Mouse (Mus musculus) embryonic fibroblast, embryonic 13.5 days (primary cell): ENCODE results near the gene Uso1. TPM values are rescaled to one million over a fixed set of nuclear protein-coding genes. Genes with fewer than 3 reads are reported as not detected.

Experiments
- H3K27ac ChIP-seq: 2 replicates; pipeline ENCODE4 v1.5.1; 2012; ENCODE audit warnings: low read length, control low read depth, inconsistent platforms; ENCODE audit not compliant: insufficient read depth
- H3K4me1 ChIP-seq: 2 replicates; pipeline ENCODE4 v1.6.1; 2011; ENCODE audit warnings: low read length; ENCODE audit not compliant: control insufficient read depth, insufficient read depth
- H3K4me3 ChIP-seq: 2 replicates; pipeline ENCODE4 v1.5.1; 2011; ENCODE audit warnings: mild to moderate bottlenecking, control low read depth, low read length; ENCODE audit not compliant: insufficient read depth
- CTCF ChIP-seq: IDR thresholded peaks from 2 replicates; pipeline ENCODE4 v1.5.1; 2011; ENCODE audit warnings: mild to moderate bottlenecking, control low read depth, low read length, moderate library complexity, borderline replicate concordance; ENCODE audit not compliant: insufficient read depth
- POLR2A ChIP-seq: IDR thresholded peaks from 2 replicates; pipeline ENCODE4 v1.6.1; 2011; ENCODE audit warnings: low read depth, mild to moderate bottlenecking, control low read depth, low read length, moderate library complexity
- polyA plus RNA-seq: library from polyadenylated mRNA; stranded (reverse); fragments of >200 nt; gene quantifications from 2 replicates; pipeline ENCODE4 v1.2.4, GENCODE M21; 2011; ENCODE audit warnings: low read depth; ENCODE audit not compliant: missing spikeins, insufficient read length

Uso1 gene
- polyA plus RNA-seq, 1 experiment: 101 TPM

- no peak overlapping the region for H3K4me3 ChIP-seq
- TF ChIP-seq POLR2A (no peak), CTCF (no peak)
- no peaks in the 10 kb centered on the region for H3K4me1 ChIP-seq
- H3K27ac ChIP-seq: no peak overlapping the region
Observed at GRCm38 (mm10) chr5:92231836-92232235, 94.1 kb downstream of the Uso1 start.

DNA sequence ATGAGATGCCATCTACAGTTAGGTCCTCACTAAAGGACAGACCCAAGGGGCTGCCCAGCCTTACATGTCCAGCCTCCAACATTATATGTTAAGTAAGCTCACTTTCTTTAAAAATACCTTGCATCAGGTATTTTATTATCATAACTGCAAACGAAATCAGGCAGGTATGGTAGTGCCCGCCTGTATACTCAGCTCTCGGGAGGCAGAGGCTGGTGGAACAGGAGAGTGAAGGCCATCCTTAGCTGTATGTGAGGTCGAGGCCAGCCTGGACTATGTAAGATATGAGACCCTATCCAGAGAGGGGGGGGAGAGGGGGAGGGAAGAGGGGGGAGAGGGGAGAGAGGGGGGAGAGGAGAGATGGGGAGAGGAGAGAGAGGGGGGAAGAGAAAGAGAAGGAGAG, 95.6 kb downstream of the Uso1 start:
- Histone ChIP-seq H3K4me1 (no peaks in the 10 kb centered on the region), H3K27ac (no peak overlapping the region), H3K4me3 (no peak overlapping the region)
- no peak for TF ChIP-seq CTCF
- no peak for TF ChIP-seq POLR2A

GRCm38 (mm10) chr5:92234939-92235557, 97.3 kb downstream of the Uso1 start:
- H3K4me3 ChIP-seq: no peak overlapping the region
- H3K4me1 ChIP-seq: no peaks in the 10 kb centered on the region
- TF ChIP-seq CTCF (no peak), POLR2A (no peak)
- H3K27ac ChIP-seq: no peak overlapping the region

GRCm38 (mm10) chr5:92239333-92240232, 101.8 kb downstream of the Uso1 start:
- no peak overlapping the region for H3K27ac ChIP-seq
- TF ChIP-seq POLR2A (no peak), CTCF (no peak)
- H3K4me3 ChIP-seq: no peak overlapping the region
- H3K4me1 ChIP-seq: no peaks in the 10 kb centered on the region

GRCm38 (mm10) chr5:92240769-92241168, 103.0 kb downstream of the Uso1 start:
- no peaks in the 10 kb centered on the region for H3K4me1 ChIP-seq
- TF ChIP-seq POLR2A (no peak), CTCF (no peak)
- H3K27ac ChIP-seq: no peak overlapping the region
- H3K4me3 ChIP-seq: no peak overlapping the region

DNA sequence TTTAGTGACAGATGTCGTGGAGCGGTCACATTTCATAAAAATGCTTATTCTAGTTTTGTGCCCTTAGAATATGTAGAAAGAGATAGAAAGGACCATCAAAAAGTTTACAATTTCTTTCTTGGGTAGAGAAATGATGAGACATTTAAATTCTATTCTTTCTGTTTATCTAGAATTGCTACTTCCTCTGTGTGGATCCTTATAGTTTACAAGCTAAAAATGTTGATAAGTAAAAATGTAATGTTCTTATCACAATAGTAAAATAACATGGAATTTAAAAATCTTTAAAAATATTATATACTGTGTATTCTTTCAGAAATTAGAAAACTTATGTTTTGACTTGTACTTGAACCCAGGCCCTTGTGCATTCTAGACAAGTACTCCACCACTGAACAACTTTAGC, 107.2 kb downstream of the Uso1 start:
- H3K4me3 ChIP-seq: no peak overlapping the region
- H3K4me1 ChIP-seq: no peaks in the 10 kb centered on the region
- no peak overlapping the region for H3K27ac ChIP-seq
- TF ChIP-seq POLR2A: no peak
- TF ChIP-seq CTCF: no peak

- TF ChIP-seq POLR2A (no peak), CTCF (no peak)
- no peaks in the 10 kb centered on the region for H3K4me1 ChIP-seq
- no peak overlapping the region for H3K4me3 ChIP-seq
- H3K27ac ChIP-seq: no peak overlapping the region
Observed at GRCm38 (mm10) chr5:92245483-92245882, 107.7 kb downstream of the Uso1 start.

DNA sequence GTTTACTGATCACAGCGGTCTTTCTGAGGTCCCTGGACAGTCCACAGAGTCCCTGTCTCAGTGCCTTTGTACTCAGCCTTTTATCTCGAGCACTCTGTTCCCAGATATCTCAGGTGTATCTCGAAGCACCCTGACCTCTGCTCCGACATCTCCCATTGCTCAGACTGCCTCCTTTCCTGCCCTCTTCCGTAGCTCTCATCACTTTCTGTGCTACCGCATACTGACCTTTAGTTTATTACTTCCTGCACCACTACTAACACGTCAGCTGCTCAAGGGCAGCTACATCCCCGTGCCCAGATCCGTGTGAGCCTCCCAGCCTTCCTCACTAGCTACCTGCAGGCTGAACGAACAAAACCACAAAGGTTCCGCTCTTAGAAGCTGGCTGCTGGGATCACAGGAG, 110.9 kb downstream of the Uso1 start:
- Histone ChIP-seq H3K4me3 (no peak overlapping the region), H3K27ac (no peak overlapping the region), H3K4me1 (no peaks in the 10 kb centered on the region)
- no peak for TF ChIP-seq POLR2A
- no peak for TF ChIP-seq CTCF

GRCm38 (mm10) chr5:92252031-92252430, 114.3 kb downstream of the Uso1 start:
- TF ChIP-seq CTCF (no peak), POLR2A (no peak)
- no peak overlapping the region for H3K27ac ChIP-seq
- H3K4me1 ChIP-seq: no peaks in the 10 kb centered on the region
- H3K4me3 ChIP-seq: no peak overlapping the region

Other genes starting within 250 kb of the Uso1 start
- 50.8 and 66.2 TPM in 2 replicates for gene Rchy1, start 174.9 kb upstream of the Uso1 start, polyA plus RNA-seq
- gene Odaph, start 150.5 kb upstream of the Uso1 start, polyA plus RNA-seq: 0.93 and 2.4 TPM in 2 replicates
- gene Cdkl2, start 94.1 kb upstream of the Uso1 start, polyA plus RNA-seq: 3.2 and 4.7 TPM in 2 replicates
- 104 and 116 TPM in 2 replicates for gene G3bp2, start 54.2 kb upstream of the Uso1 start, polyA plus RNA-seq
- 11.4 and 25.4 TPM in 2 replicates for gene U90926, start 77.5 kb downstream of the Uso1 start, polyA plus RNA-seq
- not detected in 2 replicates for gene Ppef2, start 118.3 kb downstream of the Uso1 start, polyA plus RNA-seq
- gene Naaa, start 140.2 kb downstream of the Uso1 start, polyA plus RNA-seq: 20.4 and 25.8 TPM in 2 replicates
- 30.0 and 31.7 TPM in 2 replicates for gene Sdad1, start 172.5 kb downstream of the Uso1 start, polyA plus RNA-seq
- gene Cxcl9, start 190.1 kb downstream of the Uso1 start, polyA plus RNA-seq: 0.17 and 0.23 TPM in 2 replicates
- gene Art3, start 193.9 kb downstream of the Uso1 start, polyA plus RNA-seq: not detected in 2 replicates
- 6.1 and 7.7 TPM in 2 replicates for gene Cxcl10, start 211.0 kb downstream of the Uso1 start, polyA plus RNA-seq